Mouse (Mus musculus): Measurements from ENCODE around the gene Klf14. TPM values are rescaled to one million over a fixed set of nuclear protein-coding genes. Genes with fewer than 3 reads are reported as not detected.

Klf14 gene
- total and polyA plus RNA-seq, 3 experiments = not detected

GRCm38 (mm10) chr6:30920834-30921675 lies 37.8 kb downstream of the Klf14 start:
- Histone ChIP-seq H3K36me3 (replicated peaks) (no peaks in the 10 kb centered on the region), H3K9me3 (replicated peaks) (no peaks in the 10 kb centered on the region), H3K4me1 (ENCODE audit: insufficient read depth, low read depth, low read length) (no peaks in the 10 kb centered on the region), H3K4me3 (ENCODE audit: low read depth, low read length) (no peak overlapping the region), H3K27me3 (ENCODE audit: insufficient read depth, low read length) (peaks cover 18% of the 10 kb centered on the region)
- no peak for TF ChIP-seq GATA1 (IDR thresholded peaks at IDR 0.05; ENCODE audit: borderline replicate concordance, low read length)
- TF ChIP-seq POLR2AphosphoS5 (IDR thresholded peaks at IDR 0.05; ENCODE audit: insufficient replicate concordance, low read depth, low read length) = no peak
- TF ChIP-seq GATA2 (IDR thresholded peaks at IDR 0.05; ENCODE audit: borderline replicate concordance, low read depth, low read length) = no peak
- TF ChIP-seq TAL1 (conservative IDR thresholded peaks at IDR 0.05; ENCODE audit: low read depth, low read length) = no peak
- TF ChIP-seq CTCF (IDR thresholded peaks at IDR 0.05; ENCODE audit: low read depth, low read length) = no peak
- no peak for DNase-seq (ENCODE audit: low spot score)
- no peak for ATAC-seq (ENCODE audit: extremely low read depth, insufficient number of reproducible peaks, low FRiP score, poor library complexity, severe bottlenecking)

GRCm38 (mm10) chr6:30915473-30915872 lies 43.4 kb downstream of the Klf14 start, which contains the start of gene Tsga13:
Tsga13 (minus strand) TSS chr6:30915573.
- DNase-seq (ENCODE audit: low spot score) = no peak
- Histone ChIP-seq H3K27me3 (ENCODE audit: insufficient read depth, low read length) (peaks cover 9% of the 10 kb centered on the region; the same call in 1 of the 2 replicates), H3K9me3 (replicated peaks) (no peaks in the 10 kb centered on the region), H3K4me1 (ENCODE audit: insufficient read depth, low read depth, low read length) (no peaks in the 10 kb centered on the region), H3K36me3 (replicated peaks) (no peaks in the 10 kb centered on the region), H3K4me3 (ENCODE audit: low read depth, low read length) (no peak within 1 kb of the TSS)
- no peak for ATAC-seq (ENCODE audit: extremely low read depth, insufficient number of reproducible peaks, low FRiP score, poor library complexity, severe bottlenecking)
- TF ChIP-seq POLR2AphosphoS5 (IDR thresholded peaks at IDR 0.05; ENCODE audit: insufficient replicate concordance, low read depth, low read length) (no peak), GATA2 (IDR thresholded peaks at IDR 0.05; ENCODE audit: borderline replicate concordance, low read depth, low read length) (no peak), TAL1 (conservative IDR thresholded peaks at IDR 0.05; ENCODE audit: low read depth, low read length) (no peak), CTCF (IDR thresholded peaks at IDR 0.05; ENCODE audit: low read depth, low read length) (no peak), GATA1 (IDR thresholded peaks at IDR 0.05; ENCODE audit: borderline replicate concordance, low read length) (no peak)

- Histone ChIP-seq H3K27me3 (ENCODE audit: insufficient read depth, low read length) (peaks cover 29% of the 10 kb centered on the region), H3K4me3 (ENCODE audit: low read depth, low read length) (no peak overlapping the region), H3K9me3 (replicated peaks) (no peaks in the 10 kb centered on the region), H3K4me1 (ENCODE audit: insufficient read depth, low read depth, low read length) (no peaks in the 10 kb centered on the region), H3K36me3 (replicated peaks) (no peaks in the 10 kb centered on the region)
- ATAC-seq (ENCODE audit: extremely low read depth, insufficient number of reproducible peaks, low FRiP score, poor library complexity, severe bottlenecking) (no peak), DNase-seq (ENCODE audit: low spot score) (no peak)
- TF ChIP-seq GATA2 (IDR thresholded peaks at IDR 0.05; ENCODE audit: borderline replicate concordance, low read depth, low read length) = no peak
- TF ChIP-seq CTCF (IDR thresholded peaks at IDR 0.05; ENCODE audit: low read depth, low read length) = no peak
- TF ChIP-seq POLR2AphosphoS5 (IDR thresholded peaks at IDR 0.05; ENCODE audit: insufficient replicate concordance, low read depth, low read length) = no peak
- no peak for TF ChIP-seq TAL1 (conservative IDR thresholded peaks at IDR 0.05; ENCODE audit: low read depth, low read length)
- no peak for TF ChIP-seq GATA1 (IDR thresholded peaks at IDR 0.05; ENCODE audit: borderline replicate concordance, low read length)
These were observed 50.9 kb downstream of the Klf14 start for GRCm38 (mm10) chr6:30907970-30908369.

Other genes with a start within 250 kb of the Klf14 start
- not detected in 2 replicates for gene Mest, start 235.5 kb downstream of the Klf14 start, total RNA-seq (2014; fragmentation: Nextera tagmentation)
- 0.29 and 0.49 TPM in 2 replicates for gene Mest, start 235.5 kb downstream of the Klf14 start, total RNA-seq (2017)
- gene Mest, start 235.5 kb downstream of the Klf14 start, polyA plus RNA-seq (2012) = 0.57 and 0.90 TPM in 2 replicates
- 32.8 and 33.9 TPM in 2 replicates for gene Copg2, start 62.3 kb downstream of the Klf14 start, total RNA-seq (2014; fragmentation: Nextera tagmentation)
- gene Copg2, start 62.3 kb downstream of the Klf14 start, total RNA-seq (2017) = 44.7 and 45.8 TPM in 2 replicates
- 9.3 and 20.4 TPM in 2 replicates for gene Copg2, start 62.3 kb downstream of the Klf14 start, polyA plus RNA-seq (2012)
- gene Tsga13, start 43.5 kb downstream of the Klf14 start, total RNA-seq (2014; fragmentation: Nextera tagmentation) = not detected in 2 replicates
- gene Tsga13, start 43.5 kb downstream of the Klf14 start, total RNA-seq (2017) = not detected in 2 replicates
- gene Tsga13, start 43.5 kb downstream of the Klf14 start, polyA plus RNA-seq (2012) = not detected in 2 replicates

Data from G1E (cell line).